Mouse (Mus musculus) cerebellum, postnatal 36 days (tissue): Measurements from ENCODE around the gene Cwc15.
"Not testable (repeated sequence)": the region's sequence is repeated elsewhere in the genome, so short reads cannot be mapped to it uniquely, and the experiment has no call there.

Source experiments
- DNase-seq, 2 experiments: peaks; one replicate each; pipeline ENCODE4 v3.0.0; 2021 to 2022; ENCODE audit warnings: mixed read lengths in 2 of 2

Cwc15 gene

GRCm38 (mm10) chr9:14500023-14500915 lies at the start of gene Cwc15, which contains the start of gene Kdm4d:
TSS of gene Cwc15 (plus strand) at chr9:14500617.
TSS of gene Kdm4d (minus strand) at chr9:14500482.
- peak; percentile 92 to 95 for DNase-seq

DNA sequence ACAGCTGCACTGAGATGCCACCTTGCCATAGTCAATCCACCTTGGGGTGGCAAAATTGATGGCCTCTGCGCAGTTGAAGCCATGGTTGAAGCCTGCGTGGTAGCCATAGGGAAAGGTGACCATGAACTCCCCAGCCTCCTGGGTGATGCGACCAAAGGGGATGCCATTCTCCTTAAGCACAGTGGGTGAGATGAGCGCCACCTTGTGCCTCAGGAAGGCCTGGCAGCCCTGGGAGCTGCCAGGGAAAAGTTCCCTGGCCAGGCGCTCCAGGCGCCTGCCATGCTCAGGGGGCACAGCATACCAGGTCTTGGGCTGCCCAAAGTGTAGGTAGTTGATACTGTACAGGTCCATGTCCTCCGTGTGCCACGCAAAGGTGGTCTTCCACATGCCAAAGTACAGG lies 49.3 kb upstream of the Cwc15 start:
- not testable (repeated sequence) for DNase-seq

GRCm38 (mm10) chr9:14456320-14456719 lies 44.1 kb upstream of the Cwc15 start:
- DNase-seq = no peak

- DNase-seq = not testable (repeated sequence)
These were observed 37.9 kb upstream of the Cwc15 start for GRCm38 (mm10) chr9:14462536-14462935.

- not testable (repeated sequence) for DNase-seq
These were observed 36.7 kb upstream of the Cwc15 start for GRCm38 (mm10) chr9:14463668-14464067.

DNA sequence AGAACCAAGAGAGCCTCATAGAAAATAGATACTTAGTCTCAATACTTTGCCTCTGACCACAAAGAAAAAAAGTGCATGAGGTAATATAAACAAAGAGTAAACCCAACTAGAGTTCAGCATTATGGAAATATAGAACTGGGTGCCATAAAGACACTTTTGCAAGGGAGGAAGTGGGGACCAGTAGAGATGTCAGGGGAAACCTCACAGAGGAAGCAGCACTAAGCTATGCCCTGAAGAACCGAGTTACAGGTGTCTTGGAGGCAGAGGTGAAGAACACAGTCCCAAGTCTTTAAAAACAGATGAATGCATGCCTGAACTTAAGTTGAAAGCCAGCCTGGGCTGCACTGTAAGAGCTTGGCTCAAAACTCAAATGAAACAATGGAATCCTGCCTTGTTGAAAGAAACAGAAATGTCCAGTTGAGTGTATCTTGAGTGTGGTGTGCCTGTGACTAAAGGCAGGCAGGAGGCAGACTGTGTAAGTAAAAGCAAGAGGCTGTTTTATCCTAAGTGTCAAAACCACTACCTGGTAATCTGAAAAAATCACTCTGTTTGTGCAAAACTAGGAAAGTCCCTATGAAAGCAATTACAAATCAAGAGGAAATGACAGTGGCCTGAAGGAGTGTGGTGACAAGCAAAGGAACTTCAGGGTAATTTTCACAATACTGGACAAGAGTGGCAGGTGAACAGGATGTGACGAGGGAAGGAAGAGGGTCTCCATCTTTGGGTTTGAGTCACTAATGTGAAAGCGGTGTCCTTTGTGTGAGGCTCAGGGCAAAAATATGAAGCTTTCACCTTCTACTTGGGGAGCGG lies 1.3 kb upstream of the Cwc15 start:
- DNase-seq = no peak

- DNase-seq = no peak
These were observed 553 bp downstream of the Cwc15 start for GRCm38 (mm10) chr9:14500916-14501424.

GRCm38 (mm10) chr9:14512633-14513445 lies 12.4 kb downstream of the Cwc15 start:
- DNase-seq = peak; percentile 35 to 45

DNA sequence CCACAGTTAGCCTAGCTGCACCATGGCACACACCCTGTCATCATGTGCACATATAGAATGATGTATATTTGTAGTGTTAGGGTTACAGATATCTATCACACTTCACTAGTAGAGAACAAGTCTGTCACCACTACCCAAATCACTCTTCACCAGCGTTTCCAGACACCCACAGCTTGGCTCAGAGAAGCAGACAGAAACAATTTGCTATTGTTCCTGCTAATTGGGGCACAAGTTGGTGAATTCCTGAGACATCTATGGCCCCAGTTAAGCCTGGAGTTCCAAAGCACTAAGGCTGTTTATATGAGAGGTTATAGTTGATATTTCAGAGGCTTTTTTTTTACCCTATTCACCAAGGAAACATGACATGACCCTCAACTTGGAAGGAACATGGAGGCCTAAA lies 16.9 kb downstream of the Cwc15 start:
- no peak for DNase-seq

- no peak for DNase-seq
These were observed 17.7 kb downstream of the Cwc15 start for GRCm38 (mm10) chr9:14518105-14518504.

DNA sequence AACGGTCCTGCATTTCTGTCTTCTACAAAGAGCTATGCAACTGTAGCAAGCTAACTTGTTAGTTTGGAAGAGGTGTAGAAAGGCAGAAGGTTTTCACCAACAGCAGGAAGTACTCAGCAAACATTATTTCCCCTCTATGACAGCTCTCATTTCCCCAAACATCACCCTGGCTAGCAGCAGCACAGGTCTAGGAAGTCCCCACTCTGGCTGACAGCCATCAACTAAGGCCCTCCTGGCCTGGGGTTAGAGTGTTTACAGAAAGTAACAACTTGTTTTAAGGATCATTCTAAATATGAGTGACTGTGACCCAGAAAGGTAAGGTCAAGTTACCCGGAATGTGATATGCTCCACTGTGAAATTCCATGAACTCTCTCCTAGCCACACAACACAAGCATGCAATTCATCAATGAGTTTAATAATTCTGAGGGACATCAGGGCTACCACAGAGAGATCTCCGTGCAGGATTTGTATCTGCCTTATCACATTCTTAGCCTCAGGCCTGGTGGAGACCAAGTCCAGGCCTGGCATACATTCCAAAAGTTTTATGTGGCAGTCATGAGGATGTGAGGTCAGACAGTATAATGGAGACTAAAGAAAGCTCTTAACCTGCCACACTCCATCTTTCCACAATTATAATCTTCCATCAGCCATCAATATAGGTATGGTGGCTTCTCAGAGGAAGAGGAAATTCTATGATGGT lies 20.7 kb downstream of the Cwc15 start:
- no peak for DNase-seq

- DNase-seq = no peak
These were observed 21.3 kb downstream of the Cwc15 start for GRCm38 (mm10) chr9:14521695-14522094.

GRCm38 (mm10) chr9:14523408-14524043 lies 23.1 kb downstream of the Cwc15 start:
- DNase-seq = peak; percentile 69 to 73

- no peak for DNase-seq
These were observed 29.6 kb downstream of the Cwc15 start for GRCm38 (mm10) chr9:14530004-14530403.

DNA sequence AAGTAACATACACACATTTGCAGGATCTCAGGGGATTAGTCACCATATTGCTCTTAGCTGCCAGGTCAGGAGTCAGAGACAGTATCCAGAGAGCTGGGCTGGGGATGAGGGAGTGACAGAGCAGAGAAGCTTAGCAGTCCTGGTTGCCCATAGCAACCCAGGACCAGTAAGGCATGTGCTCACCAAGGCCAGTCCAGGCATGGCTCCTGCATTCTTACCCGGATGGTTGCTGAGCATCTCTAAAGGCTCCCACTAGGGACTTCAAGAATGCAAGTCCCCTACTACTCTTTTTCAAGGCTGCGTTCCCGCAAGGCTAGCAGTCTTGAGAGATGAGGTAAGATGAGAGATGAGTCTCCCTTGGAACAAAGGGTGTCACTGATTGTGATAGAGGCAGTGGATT lies 31.9 kb downstream of the Cwc15 start:
- no peak for DNase-seq

DNA sequence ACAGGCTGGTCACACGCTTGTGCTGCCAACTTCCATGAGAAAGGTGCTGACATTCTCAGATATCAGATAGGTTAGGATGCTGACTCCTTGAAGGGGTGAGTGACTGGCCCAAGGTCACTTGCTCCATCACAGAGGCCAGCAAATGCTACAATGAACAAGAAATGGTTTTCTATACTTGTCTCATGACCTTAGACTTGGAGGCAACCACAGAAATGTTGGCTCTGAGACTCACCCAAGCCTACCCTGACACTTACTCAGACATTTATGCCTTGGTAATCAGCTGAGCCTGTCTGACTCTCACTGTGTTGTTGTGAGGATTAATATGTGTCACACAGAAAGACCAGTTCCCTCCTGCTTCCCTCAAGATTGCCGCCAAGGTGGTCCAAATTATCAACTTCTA lies 33.2 kb downstream of the Cwc15 start:
- DNase-seq = no peak

DNA sequence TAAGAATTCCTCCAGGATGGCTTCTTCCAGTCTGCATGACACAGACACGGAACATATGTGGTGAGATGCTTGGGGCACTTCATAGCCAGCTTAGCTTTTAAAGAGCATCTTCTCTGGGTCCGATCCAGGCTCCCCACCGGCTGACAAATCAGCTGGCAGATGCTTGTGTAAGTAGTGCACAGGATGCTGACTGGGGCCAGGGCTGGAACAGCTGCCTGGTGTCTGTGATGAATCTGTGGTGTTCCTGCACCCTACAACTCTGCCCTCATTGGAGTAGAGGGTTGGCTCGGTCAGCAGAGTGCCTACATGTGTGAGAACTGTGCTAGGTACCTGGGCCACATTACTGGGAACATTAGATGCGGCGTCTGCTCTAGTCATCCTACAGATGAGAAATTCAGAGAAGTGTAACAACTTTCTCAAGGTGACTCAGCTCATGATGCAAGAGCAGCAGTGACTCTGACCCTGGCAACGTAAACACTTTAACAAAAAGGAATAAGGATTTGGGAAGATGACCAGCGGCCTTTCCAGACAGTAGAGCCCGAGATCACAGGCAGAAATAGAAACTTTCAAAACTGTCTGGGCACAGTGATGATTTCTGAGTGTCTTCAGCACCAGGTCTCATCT lies 34.5 kb downstream of the Cwc15 start:
- DNase-seq = no peak

DNA sequence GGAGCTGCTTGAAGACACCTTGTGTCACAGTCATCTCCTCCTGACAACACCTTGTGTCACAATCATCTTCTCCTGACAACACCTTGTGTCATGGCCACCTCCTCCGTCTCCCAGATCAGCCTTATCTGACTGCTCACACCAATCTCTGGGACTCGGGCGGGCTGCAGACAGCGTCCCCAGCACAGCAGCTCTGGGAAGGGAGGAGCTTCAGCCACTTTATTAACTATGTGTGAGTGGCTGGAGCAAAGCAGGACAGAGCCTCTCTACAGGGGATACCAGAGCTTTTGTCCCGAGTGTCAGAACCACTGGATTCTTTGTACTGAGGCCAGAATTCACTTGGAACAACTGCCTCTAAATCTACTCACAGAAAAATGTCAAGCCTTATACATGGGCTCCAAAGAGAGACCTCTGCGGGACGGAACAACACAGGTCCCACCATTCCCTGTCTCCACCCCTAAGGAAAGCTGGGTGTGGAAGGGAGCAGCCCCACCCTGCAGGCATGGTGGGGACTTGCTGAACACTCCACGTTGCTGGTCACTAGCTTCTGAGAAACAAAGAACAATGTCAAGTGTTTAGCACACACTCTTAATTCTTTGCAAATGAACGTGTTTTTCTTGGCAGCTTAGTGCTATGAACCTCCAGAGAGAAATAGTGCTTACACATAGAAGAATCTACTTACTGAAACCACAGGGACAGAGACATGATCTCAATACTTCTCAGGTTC lies 43.8 kb downstream of the Cwc15 start:
- no peak for DNase-seq

DNA sequence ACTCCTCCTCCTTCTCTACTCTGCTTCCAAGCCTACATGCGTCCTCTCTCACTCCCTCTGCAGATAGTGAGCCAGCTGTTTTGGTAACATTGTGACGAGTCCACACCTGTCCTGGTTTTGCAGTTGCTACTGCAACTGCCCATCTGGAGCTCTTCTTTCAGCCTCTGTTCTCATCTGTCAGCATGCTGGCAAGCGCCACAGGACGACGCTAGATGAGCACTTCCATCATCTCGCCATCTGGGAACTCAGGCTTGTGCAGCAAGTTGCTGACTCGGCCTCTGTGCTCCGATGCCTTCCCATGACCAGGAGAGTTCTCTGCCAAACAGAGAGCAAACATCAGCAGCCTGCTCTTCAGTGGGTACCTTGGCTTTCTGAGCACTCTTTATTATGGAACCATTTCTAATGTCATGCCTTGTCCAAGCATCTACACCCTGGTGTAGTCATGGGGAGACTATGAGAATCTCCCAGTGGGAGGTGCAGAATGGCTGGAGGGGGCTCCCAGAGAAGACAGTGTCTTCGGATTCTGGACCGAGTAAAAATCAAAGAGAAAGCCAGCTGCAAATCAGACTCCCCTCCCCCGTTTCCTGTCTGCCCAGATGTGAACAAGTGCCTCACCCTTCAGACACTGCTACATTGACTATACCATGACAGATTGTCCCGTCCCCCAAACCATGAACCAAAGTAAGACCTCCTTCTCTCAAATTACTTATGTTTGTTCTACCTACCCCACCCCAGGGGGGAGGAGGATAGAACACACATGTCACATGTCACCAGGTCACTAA lies 47.4 kb downstream of the Cwc15 start:
- DNase-seq = no peak
